Mouse (Mus musculus) megakaryocyte progenitor cell, adult 5-6 weeks (primary cell): ENCODE results near the gene Zfp867. TPM values are rescaled to one million over a fixed set of nuclear protein-coding genes. Genes with fewer than 3 reads are reported as not detected.

Source experiments
- ATAC-seq: replicated peaks from 2 replicates; pipeline ENCODE4 v1.8.0; 2016; ENCODE audit warnings: mild to moderate bottlenecking, moderate TSS enrichment, inconsistent platforms; ENCODE audit not compliant: poor library complexity
- total RNA-seq, 2 experiments: library from RNA; stranded (forward) in 1 of 2; stranded (reverse) in 1 of 2; fragments of 157-497, 149-512 nt in 1 of 2; fragments of 200-1000 nt in 1 of 2; gene quantifications; 2 replicates each; pipeline versions ENCODE4 v1.2.3 to v1.2.4; 2015 to 2017

The Zfp867 gene
- total RNA-seq (2015) (1.8 and 1.9 TPM in 2 replicates), total RNA-seq (2017) (0.58 and 2.7 TPM in 2 replicates)

GRCm38 (mm10) chr11:59472326-59472677 is at the start of gene Zfp867:
Gene Zfp867 (minus strand): TSS chr11:59472474.
- peak; percentile 97 for ATAC-seq

- no peak for ATAC-seq
Measured at GRCm38 (mm10) chr11:59519741-59520495, 47.6 kb upstream of the Zfp867 start.

- ATAC-seq, result peak; percentile 83
Measured at GRCm38 (mm10) chr11:59518226-59518625, 46.0 kb upstream of the Zfp867 start.

GRCm38 (mm10) chr11:59517441-59517840 is 45.2 kb upstream of the Zfp867 start:
- ATAC-seq, result no peak

DNA sequence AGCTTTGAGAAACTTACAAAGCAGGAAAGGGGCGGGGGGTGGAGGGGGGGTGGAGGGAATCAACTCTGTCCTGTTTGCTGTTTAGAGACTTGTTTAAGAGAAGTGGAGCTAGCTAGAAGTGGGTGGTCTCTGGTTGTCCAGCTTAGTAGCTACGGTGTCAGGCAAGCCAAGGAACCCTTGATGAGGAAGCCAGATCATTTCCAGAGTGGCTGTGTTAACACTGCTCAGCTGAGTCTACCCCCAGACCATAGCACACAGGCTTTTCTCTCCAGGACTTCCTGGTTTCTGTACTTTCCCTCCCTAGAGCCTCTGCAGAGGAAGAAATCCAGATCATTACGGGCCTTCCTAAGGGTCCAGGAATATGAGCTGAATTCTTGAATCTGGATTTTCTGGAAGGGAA is 42.5 kb upstream of the Zfp867 start:
- ATAC-seq, result no peak

- ATAC-seq, result no peak
Measured at GRCm38 (mm10) chr11:59514381-59514780, 42.1 kb upstream of the Zfp867 start.

GRCm38 (mm10) chr11:59513556-59513955 is 41.3 kb upstream of the Zfp867 start:
- ATAC-seq, result peak; percentile 48

- no peak for ATAC-seq
Measured at GRCm38 (mm10) chr11:59512733-59513132, 40.5 kb upstream of the Zfp867 start.

DNA sequence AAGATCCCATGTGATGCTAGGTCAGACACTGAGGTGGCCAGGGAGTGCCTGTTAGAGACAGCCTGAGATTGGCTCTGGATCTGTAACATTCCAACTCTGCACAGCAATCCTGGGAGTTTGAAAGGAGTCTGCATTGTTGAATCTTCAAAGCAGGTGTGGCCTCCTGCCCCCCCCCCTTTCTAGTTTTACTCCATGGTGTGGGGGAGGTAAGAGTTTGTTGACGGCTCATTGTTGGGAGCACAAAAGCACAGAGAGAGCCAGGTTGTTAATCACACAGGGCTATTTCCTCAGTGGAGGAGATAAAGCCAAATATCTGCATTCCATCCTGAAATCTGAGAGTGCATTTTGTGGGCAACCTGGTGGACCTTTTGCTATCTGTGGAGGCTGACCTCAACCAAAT is 39.3 kb upstream of the Zfp867 start:
- no peak for ATAC-seq

GRCm38 (mm10) chr11:59506713-59507074 is 34.4 kb upstream of the Zfp867 start:
- ATAC-seq, result no peak

DNA sequence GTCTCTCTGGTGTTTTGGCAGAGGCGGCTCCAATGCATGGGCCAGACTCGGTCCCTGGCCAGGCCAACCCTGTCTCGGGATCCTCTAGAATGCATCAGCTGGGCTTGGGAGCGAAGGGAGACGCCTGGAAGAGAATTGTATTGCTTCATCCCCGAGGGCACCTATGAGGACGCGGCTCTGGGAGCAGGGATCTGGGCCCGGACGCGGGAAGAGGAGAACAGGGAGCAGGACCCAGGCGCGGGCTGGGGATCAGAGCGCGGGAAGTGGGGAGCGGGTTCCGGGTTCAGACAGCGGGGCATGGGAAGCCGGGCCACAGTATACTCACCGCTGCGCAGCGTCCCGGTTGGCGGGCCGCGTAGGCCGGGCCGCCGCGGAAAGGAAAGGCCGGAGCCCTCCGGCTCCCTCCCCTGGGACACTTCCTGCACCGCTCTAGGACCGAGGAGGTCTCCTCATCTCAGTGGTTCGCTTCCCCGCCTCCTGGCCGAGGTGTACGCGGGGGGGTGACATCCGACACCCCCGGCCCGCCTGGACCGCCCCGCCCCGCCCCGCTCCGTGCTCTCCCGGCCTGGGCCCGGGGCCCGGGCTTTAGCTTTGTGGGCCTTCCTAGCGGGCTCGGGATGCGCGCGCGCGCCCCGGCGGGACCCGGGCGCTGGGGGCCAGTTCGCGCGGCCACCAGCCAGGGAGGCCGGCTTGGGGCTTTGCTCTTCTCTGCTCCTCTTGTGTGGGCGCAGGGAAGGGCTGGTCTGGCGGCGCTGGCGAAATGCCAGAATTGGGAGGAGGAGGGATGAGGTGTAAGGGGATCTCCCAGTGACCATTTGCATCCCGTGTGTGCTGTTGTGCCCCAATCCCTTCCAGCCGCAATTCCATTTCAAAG is 33.8 kb upstream of the Zfp867 start:
- ATAC-seq, result peak; percentile 82

- peak; percentile 77 for ATAC-seq
Measured at GRCm38 (mm10) chr11:59505351-59505838, 33.1 kb upstream of the Zfp867 start.

DNA sequence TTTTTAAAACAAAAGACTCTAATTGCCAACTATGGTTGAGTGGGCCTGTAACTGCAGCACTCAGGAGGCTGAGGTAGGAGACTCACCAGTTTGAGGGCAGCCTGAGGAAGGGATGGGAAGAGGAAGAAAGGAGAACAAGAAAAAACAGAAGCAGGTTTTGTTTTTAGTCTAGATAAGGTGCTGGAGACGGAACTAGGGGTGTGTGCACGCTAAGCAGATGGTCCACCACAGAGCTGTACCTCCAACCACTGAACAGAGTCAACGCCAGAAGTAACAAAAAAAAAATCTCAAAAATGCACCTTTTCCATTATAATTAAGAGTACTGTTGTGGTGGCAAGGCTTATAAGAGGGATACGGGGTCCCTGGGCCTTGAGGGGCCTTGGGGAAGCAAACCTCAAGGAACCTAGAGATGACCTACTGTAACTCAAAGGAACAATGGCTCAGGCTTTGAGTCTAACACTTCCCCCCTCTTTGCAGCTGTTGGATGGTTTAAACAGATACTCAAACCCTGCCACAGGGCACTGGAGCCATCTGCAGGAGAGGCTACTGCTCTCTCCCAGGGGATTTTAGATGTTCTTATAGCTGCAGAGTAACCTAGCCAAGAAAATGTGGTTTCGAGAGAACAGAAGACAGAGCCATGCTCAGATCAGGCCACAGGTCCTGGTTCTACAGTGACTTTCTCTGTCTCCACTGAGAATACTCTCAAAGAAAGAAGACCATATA is 29.9 kb upstream of the Zfp867 start:
- no peak for ATAC-seq

DNA sequence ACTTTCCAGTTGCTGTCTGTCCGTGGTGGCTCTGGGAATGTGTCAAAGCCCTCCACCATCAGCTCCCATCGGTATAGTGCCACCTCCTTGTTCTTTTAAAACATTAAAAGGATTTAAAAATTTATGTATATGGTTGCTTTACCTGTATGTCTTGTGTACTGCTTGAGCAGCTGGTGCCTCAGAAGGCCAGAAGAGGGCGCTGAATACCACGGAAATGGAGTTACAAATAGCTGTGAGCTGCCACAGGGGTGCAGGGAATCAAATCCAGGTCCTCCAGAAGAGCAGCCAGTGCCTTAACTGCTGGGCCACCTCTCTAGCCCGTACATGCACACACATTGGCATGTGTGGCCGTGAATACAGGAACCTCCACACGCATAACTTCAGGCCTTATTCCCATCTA is 25.5 kb upstream of the Zfp867 start:
- ATAC-seq, result no peak

GRCm38 (mm10) chr11:59496672-59497310 is 24.5 kb upstream of the Zfp867 start:
- no peak for ATAC-seq

DNA sequence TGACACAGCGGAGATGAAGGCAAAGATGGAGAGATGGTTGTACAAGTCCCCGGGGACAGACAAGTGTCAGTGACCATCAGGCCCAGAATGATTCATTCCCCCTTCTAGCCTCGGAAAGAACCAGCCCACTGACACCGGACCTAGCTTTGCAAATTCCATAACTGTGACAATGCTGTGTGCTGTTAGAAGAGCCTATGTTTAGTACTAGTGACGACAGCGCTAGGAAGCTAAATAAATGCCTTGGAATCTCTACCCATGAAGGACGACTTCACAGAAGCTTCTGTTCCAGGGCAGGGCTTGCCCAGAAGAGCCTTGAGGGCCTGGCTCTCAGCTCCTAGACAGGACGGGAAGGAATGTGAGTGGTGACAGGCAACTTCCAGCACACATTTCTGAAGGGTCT is 13.9 kb upstream of the Zfp867 start:
- no peak for ATAC-seq

GRCm38 (mm10) chr11:59485641-59486040 is 13.4 kb upstream of the Zfp867 start:
- ATAC-seq, result no peak

- peak; percentile 69 for ATAC-seq
Measured at GRCm38 (mm10) chr11:59483212-59483611, 10.9 kb upstream of the Zfp867 start.

DNA sequence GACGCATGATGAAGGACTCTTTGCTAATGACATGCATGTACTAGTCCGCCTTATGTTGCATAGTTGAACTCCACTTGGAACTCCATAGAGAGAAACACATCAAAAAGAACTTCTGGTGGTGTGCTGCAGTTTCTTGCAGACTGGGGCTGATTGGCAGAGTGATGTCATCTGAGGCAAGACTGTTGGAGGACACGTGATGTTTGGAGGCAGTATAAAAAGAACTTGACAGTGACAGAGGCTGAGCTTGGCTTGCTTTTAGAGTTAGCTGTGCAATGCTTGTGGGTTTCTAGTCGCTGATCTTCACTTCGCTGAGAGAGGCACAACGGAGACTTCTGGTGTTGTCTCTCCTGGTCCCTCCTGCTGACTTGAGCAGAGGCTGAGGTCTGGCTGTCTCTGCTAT is 5.0 kb upstream of the Zfp867 start:
- ATAC-seq, result no peak

DNA sequence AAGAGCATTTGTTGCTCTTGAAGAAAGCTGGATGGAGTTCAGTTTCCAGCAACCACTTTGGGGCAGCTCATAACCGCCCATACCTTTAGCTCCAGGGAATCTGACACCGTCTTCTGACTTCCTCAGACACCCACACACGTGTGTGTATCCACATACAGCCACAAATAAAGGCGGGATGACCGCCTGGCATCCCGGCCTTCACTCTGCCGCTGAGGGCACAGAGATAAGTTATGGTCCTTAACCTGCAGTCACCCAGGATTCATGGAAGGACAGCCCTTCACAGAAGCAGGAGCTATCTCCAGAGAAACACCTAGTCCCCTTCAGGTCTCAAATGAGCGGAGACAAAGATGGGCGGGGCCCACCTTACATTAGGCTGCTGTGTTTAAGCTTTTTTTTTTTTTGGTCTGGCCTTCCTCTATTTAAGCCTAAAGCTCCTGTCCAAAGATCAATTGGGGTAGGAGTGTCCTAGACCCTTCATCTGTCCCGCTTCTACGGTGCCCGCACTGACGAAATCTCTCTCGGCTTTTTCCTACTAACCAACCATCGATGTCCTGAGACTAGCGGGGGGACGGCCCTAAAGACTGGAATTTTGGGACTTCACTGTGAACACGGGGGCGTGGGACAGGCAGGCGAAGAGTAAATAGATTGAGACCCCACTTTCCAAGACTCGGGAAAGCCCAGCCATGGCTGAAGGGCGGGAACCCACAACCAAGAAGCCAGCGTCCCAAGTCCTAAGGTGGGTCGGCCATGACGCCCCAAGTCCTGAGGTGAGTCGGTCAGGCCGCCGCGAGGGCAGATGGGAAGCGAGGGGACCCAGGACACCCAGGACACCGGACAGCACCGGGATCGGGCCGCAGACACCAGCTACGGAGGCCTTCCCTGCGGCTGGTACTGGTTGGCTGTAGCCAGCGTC is 605 bp downstream of the Zfp867 start:
- no peak; the same call in 1 of the 2 replicates for ATAC-seq
